In the genomic region with DNA sequence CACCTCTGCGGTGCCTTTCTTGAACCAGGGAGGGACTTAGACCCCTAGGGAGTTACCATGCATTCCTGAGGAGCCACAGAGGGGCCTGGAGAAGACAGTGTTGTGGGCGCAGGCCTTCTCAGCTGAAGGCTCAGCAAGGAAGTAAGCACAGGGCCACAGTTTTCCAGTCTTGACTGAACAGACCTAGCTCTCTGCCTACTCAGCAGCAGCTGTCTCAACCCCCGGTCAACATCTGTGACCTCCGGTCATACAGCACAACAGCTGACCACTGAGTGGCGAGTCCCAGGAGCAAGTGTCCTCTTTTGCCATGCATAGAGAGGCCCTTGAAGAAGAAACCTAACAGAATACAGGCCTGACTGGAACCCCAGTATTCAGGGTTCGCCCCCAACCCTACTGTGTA, we compare ENCODE assay signal across 25 mouse cellular contexts. TPM values are rescaled to one million over a fixed set of nuclear protein-coding genes. Genes with fewer than 3 reads are reported as not detected.
DNase-seq lines count a peak whose midpoint lies in the region; ATAC-seq and TF ChIP-seq lines count a peak whose summit lies in the region.
"Had no signal": no experiment of that assay in that cellular context is flagged by ENCODE, and none has a peak within 500 bp of the region (broad histone marks: within the 10 kb centered on the region; RNA-seq: fewer than 3 reads in every experiment).

No protein-coding gene starts in this region.

- peaks cover 46% of the 10 kb centered on the region for H3K4me1 ChIP-seq in kidney, postnatal 0 days (replicated peaks; ENCODE audit: insufficient read depth, low read length)
- peaks cover 43% of the 10 kb centered on the region for H3K4me1 ChIP-seq in kidney, embryonic 16.5 days (ENCODE audit: insufficient read depth, low read length)
- H3K4me1 ChIP-seq in bone marrow macrophage, adult 2 months (ENCODE audit: control insufficient read depth, insufficient read depth, low read length), result no peaks in the 10 kb centered on the region; the same call in 1 of the 2 replicates
- H3K4me1 ChIP-seq in liver, embryonic 16.5 days (ENCODE audit: control insufficient read depth, low read depth, low read length), result peaks cover 29% of the 10 kb centered on the region
- H3K4me1 ChIP-seq in hindbrain, embryonic 11.5 days (replicated peaks; ENCODE audit: control insufficient read depth, insufficient read depth, low read length), result peaks cover 1% of the 10 kb centered on the region; the same call in 1 of the 2 replicates
- H3K4me1 ChIP-seq: embryonic facial prominence, embryonic 12.5 days had no signal

- no peak for TF ChIP-seq POLR2A in bone marrow macrophage, adult 2 months (IDR thresholded peaks at IDR 0.05; ENCODE audit: borderline replicate concordance, low read depth, low read length)

- WGBS in kidney, postnatal 0 days, result 69% methylated on average over 6 of the region's 6 CpGs
- WGBS in kidney, embryonic 16.5 days, result 77% methylated on average over 6 of the region's 6 CpGs
- 85% methylated on average over 6 of the region's 6 CpGs for WGBS in liver, embryonic 16.5 days (ENCODE audit: insufficient replicate concordance)
- 85% methylated on average over 6 of the region's 6 CpGs for WGBS in hindbrain, embryonic 11.5 days

- no peak overlapping the region for H3K4me2 ChIP-seq in kidney, postnatal 0 days (ENCODE audit: low read length)
- H3K4me2 ChIP-seq in kidney, embryonic 16.5 days (replicated peaks; ENCODE audit: low read depth, low read length), result no peak overlapping the region
- H3K4me2 ChIP-seq in liver, embryonic 16.5 days (ENCODE audit: low read depth, low read length), result no peak overlapping the region
- no peak overlapping the region for H3K4me2 ChIP-seq in hindbrain, embryonic 11.5 days (replicated peaks; ENCODE audit: low read depth, low read length)
- H3K4me2 ChIP-seq: embryonic facial prominence, embryonic 12.5 days; forebrain, embryonic 12.5 days; heart, embryonic 15.5 days; hindbrain, embryonic 15.5 days; neural tube, embryonic 13.5 days had no signal

- H3K9ac ChIP-seq in kidney, postnatal 0 days (ENCODE audit: low read depth, low read length), result no peak overlapping the region
- H3K9ac ChIP-seq in kidney, embryonic 16.5 days (replicated peaks; ENCODE audit: low read length), result no peak overlapping the region
- H3K9ac ChIP-seq in liver, embryonic 16.5 days (ENCODE audit: low read depth, low read length), result no peak overlapping the region
- H3K9ac ChIP-seq in hindbrain, embryonic 11.5 days (ENCODE audit: low read depth, low read length), result no peak overlapping the region
- H3K9ac ChIP-seq: embryonic facial prominence, embryonic 12.5 days; forebrain, embryonic 12.5 days; heart, embryonic 15.5 days; hindbrain, embryonic 15.5 days; neural tube, embryonic 13.5 days had no signal

- H3K36me3 ChIP-seq in kidney, postnatal 0 days (ENCODE audit: insufficient read depth, low read length), result peaks cover 5% of the 10 kb centered on the region; the same call in 1 of the 2 replicates
- H3K36me3 ChIP-seq in kidney, embryonic 16.5 days (ENCODE audit: insufficient read depth, low read length), result peaks cover 28% of the 10 kb centered on the region
- peaks cover 71% of the 10 kb centered on the region for H3K36me3 ChIP-seq in liver, embryonic 16.5 days (ENCODE audit: control insufficient read depth, insufficient read depth)
- H3K36me3 ChIP-seq in hindbrain, embryonic 11.5 days (ENCODE audit: control insufficient read depth, insufficient read depth, low read length), result 0 out of 2 replicates have a peak, but pooled peaks cover 4% of the 10 kb centered on the region

- no peak overlapping the region for H3K4me3 ChIP-seq in kidney, postnatal 0 days (replicated peaks; ENCODE audit: low read depth, low read length)
- no peak overlapping the region for H3K4me3 ChIP-seq in kidney, embryonic 16.5 days (ENCODE audit: low read length)
- no peak overlapping the region for H3K4me3 ChIP-seq in bone marrow macrophage, adult 2 months (ENCODE audit: insufficient read depth, low read length)
- no peak overlapping the region for H3K4me3 ChIP-seq in liver, embryonic 16.5 days (ENCODE audit: low read depth, low read length)
- H3K4me3 ChIP-seq in hindbrain, embryonic 11.5 days (ENCODE audit: low read depth, low read length), result no peak overlapping the region
- H3K4me3 ChIP-seq: embryonic facial prominence, embryonic 12.5 days; erythroblast, embryonic 14.5 days; forebrain, embryonic 12.5 days; heart, embryonic 15.5 days; hindbrain, embryonic 15.5 days; myocyte; neural tube, embryonic 13.5 days had no signal

- DNase-seq in kidney, postnatal 0 days (ENCODE audit: low spot score), result no peak
- DNase-seq in kidney, postnatal 10 days, result peak; percentile 55
- DNase-seq in left cerebral cortex, adult 18-20 months (ENCODE audit: low spot score in 2 of 2), result no peak
- DNase-seq in hindbrain, embryonic 11.5 days (ENCODE audit: low spot score), result no peak
- DNase-seq: adrenal gland, adult 2 months; cerebellum, adult 18-20 months; cerebellum, postnatal 25 days; gastrocnemius, postnatal 36 days; heart, postnatal 4 days; lung, adult 18-20 months; lung, postnatal 4 days; retina, postnatal 1 day; right cerebral cortex, postnatal 25 days; spleen, adult 18-20 months had no signal

- peak; percentile 29; the same call in 1 of the 2 replicates for ATAC-seq in kidney, postnatal 0 days (replicated peaks; ENCODE audit: low FRiP score, low read depth)
- ATAC-seq in kidney, embryonic 16.5 days (ENCODE audit: low FRiP score, low TSS enrichment), result no peak
- ATAC-seq in liver, embryonic 16.5 days (ENCODE audit: low read depth), result peak; percentile 37; the same call in 1 of the 2 replicates
- ATAC-seq in hindbrain, embryonic 11.5 days (ENCODE audit: low FRiP score), result no peak
- ATAC-seq: midbrain, embryonic 16.5 days had no signal

- H3K9me3 ChIP-seq in kidney, postnatal 0 days (replicated peaks; ENCODE audit: low read length), result no peaks in the 10 kb centered on the region
- no peaks in the 10 kb centered on the region for H3K9me3 ChIP-seq in kidney, embryonic 16.5 days (ENCODE audit: low read length)
- H3K9me3 ChIP-seq in liver, embryonic 16.5 days (replicated peaks; ENCODE audit: control insufficient read depth, low read length), result no peaks in the 10 kb centered on the region
- no peaks in the 10 kb centered on the region for H3K9me3 ChIP-seq in hindbrain, embryonic 11.5 days (ENCODE audit: control insufficient read depth, low read length)
- H3K9me3 ChIP-seq: embryonic facial prominence, embryonic 12.5 days; heart, embryonic 15.5 days; hindbrain, embryonic 15.5 days; neural tube, embryonic 13.5 days had no signal

- H3K27me3 ChIP-seq in kidney, postnatal 0 days (ENCODE audit: insufficient read depth, low read length), result no peaks in the 10 kb centered on the region
- H3K27me3 ChIP-seq in kidney, embryonic 16.5 days (ENCODE audit: insufficient read depth, low read length), result no peaks in the 10 kb centered on the region
- no peaks in the 10 kb centered on the region for H3K27me3 ChIP-seq in liver, embryonic 16.5 days (ENCODE audit: control insufficient read depth, insufficient read depth, low read depth, low read length)
- H3K27me3 ChIP-seq in hindbrain, embryonic 11.5 days (ENCODE audit: control insufficient read depth, insufficient read depth, low read length), result no peaks in the 10 kb centered on the region
- H3K27me3 ChIP-seq: embryonic facial prominence, embryonic 12.5 days; forebrain, embryonic 12.5 days; heart, embryonic 15.5 days; hindbrain, embryonic 15.5 days; neural tube, embryonic 13.5 days had no signal

- H3K27ac ChIP-seq in kidney, postnatal 0 days, result peak overlapping the region; percentile 3; the same call in 1 of the 2 replicates
- H3K27ac ChIP-seq in kidney, embryonic 16.5 days (ENCODE audit: low read length), result no peak overlapping the region
- H3K27ac ChIP-seq in bone marrow macrophage, adult 2 months (ENCODE audit: insufficient read depth, low read depth, low read length), result peak overlapping the region; percentile 20; the same call in 1 of the 2 replicates
- no peak overlapping the region for H3K27ac ChIP-seq in liver, embryonic 16.5 days (ENCODE audit: low read length)
- no peak overlapping the region for H3K27ac ChIP-seq in hindbrain, embryonic 11.5 days (ENCODE audit: low read depth, low read length)
- H3K27ac ChIP-seq: embryonic facial prominence, embryonic 12.5 days; forebrain, embryonic 12.5 days; heart, embryonic 15.5 days; hindbrain, embryonic 15.5 days; neural tube, embryonic 13.5 days had no signal

- no peak for TF ChIP-seq CTCF in kidney, postnatal 0 days (IDR thresholded peaks at IDR 0.05; ENCODE audit: low read depth)
- TF ChIP-seq CTCF in bone marrow macrophage, adult 2 months (IDR thresholded peaks at IDR 0.05; ENCODE audit: low read depth, low read length), result no peak

RNA-seq across cellular contexts. Expression of a gene that starts 14.0 kb away (rescaled TPM):
- polyA plus RNA-seq in kidney, postnatal 0 days (2015; fragmentation: Nextera tagmentation; extraction: Ambion mirVana), result 13.7 and 23.6 TPM in 2 replicates
- 8.0 and 8.5 TPM in 2 replicates for polyA plus RNA-seq in kidney, embryonic 16.5 days (2015; fragmentation: Nextera tagmentation; extraction: Ambion mirVana)
- 22.2 and 23.4 TPM in 2 replicates for polyA plus RNA-seq in bone marrow macrophage, adult 2 months (2012; ENCODE audit: insufficient read depth, insufficient read length, missing spikeins)
- 4.7 and 5.2 TPM in 2 replicates for polyA plus RNA-seq in liver, embryonic 16.5 days (2015; fragmentation: Nextera tagmentation; extraction: Ambion mirVana)
- 10 to 100 TPM; 48.6 to 51.7 TPM for total RNA-seq in left cerebral cortex, adult 18-20 months (2021)
- 10.7 and 14.9 TPM in 2 replicates for polyA plus RNA-seq in hindbrain, embryonic 11.5 days (2014; fragmentation: Nextera tagmentation; extraction: Ambion mirVana)

Comparison
In these comparisons a context has a peak if more than half of its experiments do, and no peak if none do; other contexts are left out.
1. ATAC-seq: peak in kidney, postnatal 0 days (single experiment) and liver, embryonic 16.5 days (single experiment); none in kidney, embryonic 16.5 days (single experiment) and hindbrain, embryonic 11.5 days (single experiment).
2. H3K27ac ChIP-seq: peak in kidney, postnatal 0 days (single experiment) and bone marrow macrophage, adult 2 months (single experiment); none in kidney, embryonic 16.5 days (single experiment), liver, embryonic 16.5 days (single experiment) and hindbrain, embryonic 11.5 days (single experiment).